Mouse (Mus musculus): ENCODE data around the gene Tfcp2. TPM values are rescaled to one million over a fixed set of nuclear protein-coding genes. Genes with fewer than 3 reads are reported as not detected.

The Tfcp2 gene
- total RNA-seq, 2 experiments from 2014 or later, result 14.3 to 15.8 TPM

DNA sequence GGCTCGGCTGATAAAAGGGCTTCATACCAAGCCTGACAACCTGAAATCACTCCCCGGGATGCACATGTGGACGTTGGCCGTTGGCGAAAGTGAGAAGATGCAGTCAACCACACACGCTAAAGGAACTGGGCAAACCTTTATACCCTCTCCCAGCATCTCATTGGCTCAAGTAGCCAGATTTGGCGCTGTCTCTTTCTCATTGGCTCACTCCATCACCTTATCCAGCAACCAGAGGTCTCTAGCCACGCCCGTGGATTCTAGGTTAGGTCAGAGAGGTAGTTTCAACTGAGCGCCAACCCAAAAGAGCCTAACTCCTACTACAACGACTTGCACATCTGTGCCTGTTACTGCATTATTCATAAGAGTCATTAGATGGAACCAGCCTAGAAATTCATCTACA lies 99.3 kb downstream of the Tfcp2 start:
- intact Hi-C loops (cut with DNase I), result loop anchor here (10.0 kb wide), 1 partner anchor 148 kb away; the partner anchor contains the start of gene Mettl7a1
- no peak for DNase-seq

DNA sequence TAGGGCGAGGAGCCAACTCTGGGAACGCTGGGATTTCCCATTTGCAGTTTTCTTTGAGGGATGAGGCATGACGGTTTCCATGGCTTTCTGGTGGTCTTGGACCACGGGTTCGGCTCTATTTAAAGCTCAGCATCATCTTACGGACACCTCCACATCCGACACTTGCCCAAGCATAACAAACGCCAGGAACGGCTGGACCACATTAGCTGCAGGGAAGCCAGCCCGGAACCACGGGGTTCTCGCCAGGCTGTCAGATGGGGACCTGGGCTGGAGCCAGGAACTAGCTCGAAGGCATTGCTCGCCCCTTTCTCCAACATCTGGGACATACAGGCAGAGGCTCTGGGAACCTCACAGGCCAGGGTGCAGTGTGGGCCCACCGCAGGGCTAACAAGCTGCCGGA lies 100.6 kb downstream of the Tfcp2 start:
- intact Hi-C loops (cut with DNase I), result loop anchor here (10.0 kb wide), 1 partner anchor 146 kb away; the partner anchor contains the start of gene Mettl7a1

DNA sequence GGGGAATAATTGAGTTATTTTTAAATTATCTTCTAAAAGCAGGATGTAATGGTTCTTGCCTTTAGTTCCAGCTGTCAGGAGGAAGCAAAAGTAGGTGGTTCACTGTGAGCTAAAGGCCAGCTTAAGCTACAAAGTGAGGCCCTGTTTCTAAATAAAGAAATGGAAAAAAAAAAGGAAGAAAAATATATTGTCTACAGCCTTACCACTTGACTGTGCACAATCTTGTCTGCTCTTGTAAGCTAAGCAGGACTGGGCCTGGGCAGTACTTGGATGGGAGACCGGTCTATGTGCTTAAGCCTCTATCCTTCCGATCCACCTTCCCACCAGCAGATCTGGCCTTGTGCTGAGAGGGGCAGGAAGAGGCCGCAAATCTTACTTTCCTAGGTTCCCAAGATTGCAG lies 102.3 kb downstream of the Tfcp2 start:
- intact Hi-C loops (cut with DNase I), result no loop called here
- no peak for DNase-seq

More for the DNA sequence above, 100.6 kb downstream of the Tfcp2 start:
- peak; percentile 65 to 70 for DNase-seq

GRCm38 (mm10) chr15:100448572-100448971 lies 103.2 kb downstream of the Tfcp2 start:
- intact Hi-C loops (cut with DNase I), result no loop called here
- no peak for DNase-seq

Other genes starting within 250 kb of the Tfcp2 start
- 10 to 100 TPM; 29.3 to 40.9 TPM for gene Mettl7a1, start 247.9 kb downstream of the Tfcp2 start, total RNA-seq (2021)
- not detected for gene Mettl7a3, start 217.1 kb downstream of the Tfcp2 start, total RNA-seq (2021)
- not detected for gene Methig1, start 198.9 kb downstream of the Tfcp2 start, total RNA-seq (2021)
- 1 to 10 TPM in 1 of 2 experiments, under 1 TPM in 1; 0.68 to 1.1 TPM for gene Mettl7a2, start 198.8 kb downstream of the Tfcp2 start, total RNA-seq (2021)
- not detected for gene Higd1c, start 187.5 kb downstream of the Tfcp2 start, total RNA-seq (2021)
- not detected for gene Gm5475, start 129.9 kb downstream of the Tfcp2 start, total RNA-seq (2021)
- gene Slc11a2, start 126.9 kb downstream of the Tfcp2 start, total RNA-seq (2021), result 10 to 100 TPM; 53.6 to 58.2 TPM
- gene Letmd1, start 83.0 kb downstream of the Tfcp2 start, total RNA-seq (2021), result 10 to 100 TPM; 12.8 to 20.4 TPM
- 1 to 10 TPM; 3.1 to 3.2 TPM for gene Csrnp2, start 56.5 kb downstream of the Tfcp2 start, total RNA-seq (2021)
- 10 to 100 TPM; 13.2 to 14.6 TPM for gene Pou6f1, start 48.0 kb upstream of the Tfcp2 start, total RNA-seq (2021)
- 100 to 1,000 TPM; 146 to 158 TPM for gene Dazap2, start 63.3 kb upstream of the Tfcp2 start, total RNA-seq (2021)
- 10 to 100 TPM; 14.8 to 17.1 TPM for gene Smagp, start 84.9 kb upstream of the Tfcp2 start, total RNA-seq (2021)
- gene Bin2, start 117.5 kb upstream of the Tfcp2 start, total RNA-seq (2021), result 1 to 10 TPM; 1.8 to 3.9 TPM
- gene Cela1, start 135.9 kb upstream of the Tfcp2 start, total RNA-seq (2021), result 1 to 10 TPM in 1 of 2 experiments, under 1 TPM in 1; 0.51 to 1.1 TPM
- gene Galnt6, start 177.4 kb upstream of the Tfcp2 start, total RNA-seq (2021), result 1 to 10 TPM; 1.5 to 1.8 TPM
- gene Slc4a8, start 209.7 kb upstream of the Tfcp2 start, total RNA-seq (2021), result 1 to 10 TPM; 4.4 to 6.9 TPM